8 mouse cellular contexts compared by ENCODE assay signal in genomic region chr10:127564301-127564700, GRCm38 (mm10). TPM values are rescaled to one million over a fixed set of nuclear protein-coding genes. Genes with fewer than 3 reads are reported as not detected.
A peak's percentile ranks its signal among the peaks of the same experiment; 100 is the strongest.
DNase-seq lines count a peak whose midpoint lies in the region; ATAC-seq and TF ChIP-seq lines count a peak whose summit lies in the region.
"Had no signal": no experiment of that assay in that cellular context is flagged by ENCODE, and none has a peak within 500 bp of the region (broad histone marks: within the 10 kb centered on the region; RNA-seq: fewer than 3 reads in every experiment).

No protein-coding gene starts in this region.

- H3K27ac ChIP-seq in lung, embryonic 16.5 days (ENCODE audit: low read length) = peak overlapping the region; percentile 47
- no peak overlapping the region for H3K27ac ChIP-seq in hindbrain, embryonic 14.5 days
- peak overlapping the region; percentile 61; the same call in 1 of the 2 replicates for H3K27ac ChIP-seq in stomach, embryonic 15.5 days
- H3K27ac ChIP-seq: neural tube, embryonic 12.5 days had no signal

- no peak for TF ChIP-seq POLR2A in lung, adult 2 months (IDR thresholded peaks at IDR 0.05; ENCODE audit: borderline replicate concordance, extremely low read depth, low read depth, low read length)

- DNase-seq in lung, adult 2 months = no peak
- peak; percentile 66 for DNase-seq in gastrocnemius, postnatal 14 days
- DNase-seq in hindbrain, embryonic 14.5 days (ENCODE audit: low spot score) = no peak
- DNase-seq in cerebellum, postnatal 14 days = no peak

- H3K4me2 ChIP-seq in lung, embryonic 16.5 days (ENCODE audit: low read depth, low read length) = no peak overlapping the region
- no peak overlapping the region for H3K4me2 ChIP-seq in hindbrain, embryonic 14.5 days (replicated peaks)
- no peak overlapping the region for H3K4me2 ChIP-seq in stomach, embryonic 15.5 days
- H3K4me2 ChIP-seq: neural tube, embryonic 12.5 days had no signal

- peaks cover 15% of the 10 kb centered on the region for H3K36me3 ChIP-seq in lung, embryonic 16.5 days (ENCODE audit: control insufficient read depth, insufficient read depth, low read length)
- H3K36me3 ChIP-seq in hindbrain, embryonic 14.5 days (replicated peaks; ENCODE audit: control insufficient read depth, insufficient read depth) = peaks cover 92% of the 10 kb centered on the region
- peaks cover 42% of the 10 kb centered on the region for H3K36me3 ChIP-seq in stomach, embryonic 15.5 days

- H3K27me3 ChIP-seq in lung, embryonic 16.5 days (ENCODE audit: control insufficient read depth, insufficient read depth, low read depth, low read length) = no peaks in the 10 kb centered on the region
- no peaks in the 10 kb centered on the region for H3K27me3 ChIP-seq in hindbrain, embryonic 14.5 days (ENCODE audit: control insufficient read depth, insufficient read depth, low read length)
- no peaks in the 10 kb centered on the region for H3K27me3 ChIP-seq in stomach, embryonic 15.5 days (replicated peaks)
- H3K27me3 ChIP-seq: neural tube, embryonic 12.5 days had no signal

- intact Hi-C loops in gastrocnemius, postnatal 14 days (cut with DNase I; ENCODE audit: low total_unique reads) = no loop called here

- H3K4me3 ChIP-seq in lung, embryonic 16.5 days (ENCODE audit: low read length) = no peak overlapping the region
- no peak overlapping the region for H3K4me3 ChIP-seq in lung, adult 2 months (replicated peaks; ENCODE audit: extremely low read depth, low read depth, low read length)
- no peak overlapping the region for H3K4me3 ChIP-seq in hindbrain, embryonic 14.5 days (replicated peaks; ENCODE audit: low read length)
- H3K4me3 ChIP-seq in stomach, embryonic 15.5 days (replicated peaks) = no peak overlapping the region
- H3K4me3 ChIP-seq: neural tube, embryonic 12.5 days had no signal

- H3K9ac ChIP-seq in lung, embryonic 16.5 days (ENCODE audit: low read length) = no peak overlapping the region
- H3K9ac ChIP-seq in hindbrain, embryonic 14.5 days = no peak overlapping the region
- no peak overlapping the region for H3K9ac ChIP-seq in stomach, embryonic 15.5 days

- no peak for TF ChIP-seq CTCF in lung, adult 2 months (IDR thresholded peaks at IDR 0.05; ENCODE audit: insufficient read depth, low read length)

- 17% methylated on average over 13 of the region's 13 CpGs for WGBS in lung, embryonic 16.5 days
- 14% methylated on average over 13 of the region's 13 CpGs for WGBS in lung, adult 2 months
- WGBS in hindbrain, embryonic 14.5 days = 51% methylated on average over 13 of the region's 13 CpGs
- WGBS in stomach, embryonic 15.5 days = 39% methylated on average over 13 of the region's 13 CpGs

- peaks cover 15% of the 10 kb centered on the region for H3K4me1 ChIP-seq in lung, embryonic 16.5 days (replicated peaks; ENCODE audit: control insufficient read depth, insufficient read depth, low read length)
- H3K4me1 ChIP-seq in lung, adult 2 months (ENCODE audit: control insufficient read depth, insufficient read depth, low read length) = no peaks in the 10 kb centered on the region
- H3K4me1 ChIP-seq in hindbrain, embryonic 14.5 days (replicated peaks; ENCODE audit: control insufficient read depth, insufficient read depth, low read length) = no peaks in the 10 kb centered on the region
- H3K4me1 ChIP-seq in stomach, embryonic 15.5 days = no peaks in the 10 kb centered on the region

- H3K9me3 ChIP-seq in lung, embryonic 16.5 days (ENCODE audit: control insufficient read depth, low read length) = no peaks in the 10 kb centered on the region
- no peaks in the 10 kb centered on the region for H3K9me3 ChIP-seq in hindbrain, embryonic 14.5 days (ENCODE audit: control insufficient read depth, low read length)
- no peaks in the 10 kb centered on the region for H3K9me3 ChIP-seq in stomach, embryonic 15.5 days
- H3K9me3 ChIP-seq: neural tube, embryonic 12.5 days had no signal

- ATAC-seq in lung, embryonic 16.5 days (ENCODE audit: low read depth) = peak; percentile 88
- 0 out of 2 replicates have a peak, but pooled peaks have one; percentile 46 for ATAC-seq in hindbrain, embryonic 14.5 days (ENCODE audit: low FRiP score)
- peak; percentile 74 for ATAC-seq in stomach, embryonic 15.5 days (ENCODE audit: insufficient read depth, low FRiP score, low read depth)
- ATAC-seq in CD4-positive, CD25-positive, alpha-beta regulatory T cell, adult 4 months = no peak

RNA-seq across cellular contexts. Expression of gene Nxph4, which starts 29.9 kb away (rescaled TPM):
- 1.8 TPM in 2 replicates for polyA plus RNA-seq in lung, embryonic 16.5 days (2015; fragmentation: Nextera tagmentation; extraction: Ambion mirVana)
- 0.23 and 0.24 TPM in 2 replicates for polyA plus RNA-seq in lung, adult 2 months (2012; rRNA removed)
- 1 to 10 TPM; 1.3 to 1.5 TPM for total RNA-seq in gastrocnemius, postnatal 14 days (2021)
- polyA plus RNA-seq in hindbrain, embryonic 14.5 days (2014; fragmentation: Nextera tagmentation; extraction: Ambion mirVana) = 94.1 and 105 TPM in 2 replicates
- 5.0 and 5.4 TPM in 2 replicates for polyA plus RNA-seq in stomach, embryonic 15.5 days (2015; fragmentation: Nextera tagmentation; extraction: Ambion mirVana)
- polyA plus RNA-seq in CD4-positive, CD25-positive, alpha-beta regulatory T cell, adult 4 months (2017; shearing (Covaris generic)) = not detected

RNA-seq across cellular contexts. Expression of gene Shmt2, which starts 42.1 kb away (rescaled TPM):
- 116 and 119 TPM in 2 replicates for polyA plus RNA-seq in lung, embryonic 16.5 days (2015; fragmentation: Nextera tagmentation; extraction: Ambion mirVana)
- polyA plus RNA-seq in lung, adult 2 months (2012; rRNA removed) = 40.3 and 57.7 TPM in 2 replicates
- total RNA-seq in gastrocnemius, postnatal 14 days (2021) = 10 to 100 TPM; 29.4 to 33.1 TPM
- polyA plus RNA-seq in hindbrain, embryonic 14.5 days (2014; fragmentation: Nextera tagmentation; extraction: Ambion mirVana) = 45.6 and 47.4 TPM in 2 replicates
- polyA plus RNA-seq in stomach, embryonic 15.5 days (2015; fragmentation: Nextera tagmentation; extraction: Ambion mirVana) = 142 and 144 TPM in 2 replicates
- 10 to 100 TPM; 55.4 to 78.3 TPM for polyA plus RNA-seq in CD4-positive, CD25-positive, alpha-beta regulatory T cell, adult 4 months (2017; shearing (Covaris generic))

RNA-seq across cellular contexts. Expression of gene Ndufa4l2, which starts 49.5 kb away (rescaled TPM):
- polyA plus RNA-seq in lung, embryonic 16.5 days (2015; fragmentation: Nextera tagmentation; extraction: Ambion mirVana) = 155 and 169 TPM in 2 replicates
- 107 and 124 TPM in 2 replicates for polyA plus RNA-seq in lung, adult 2 months (2012; rRNA removed)
- total RNA-seq in gastrocnemius, postnatal 14 days (2021) = 10 to 100 TPM; 23.3 to 25.3 TPM
- 12.7 and 18.0 TPM in 2 replicates for polyA plus RNA-seq in hindbrain, embryonic 14.5 days (2014; fragmentation: Nextera tagmentation; extraction: Ambion mirVana)
- polyA plus RNA-seq in stomach, embryonic 15.5 days (2015; fragmentation: Nextera tagmentation; extraction: Ambion mirVana) = 92.8 and 117 TPM in 2 replicates
- polyA plus RNA-seq in CD4-positive, CD25-positive, alpha-beta regulatory T cell, adult 4 months (2017; shearing (Covaris generic)) = not detected

RNA-seq across cellular contexts. Expression of gene Lrp1, which starts 56.6 kb away (rescaled TPM):
- polyA plus RNA-seq in lung, embryonic 16.5 days (2015; fragmentation: Nextera tagmentation; extraction: Ambion mirVana) = 78.9 and 83.6 TPM in 2 replicates
- polyA plus RNA-seq in lung, adult 2 months (2012; rRNA removed) = 215 and 248 TPM in 2 replicates
- 100 to 1,000 TPM in 1 of 2 experiments, 10 to 100 TPM in 1; 73.8 to 101 TPM for total RNA-seq in gastrocnemius, postnatal 14 days (2021)
- polyA plus RNA-seq in hindbrain, embryonic 14.5 days (2014; fragmentation: Nextera tagmentation; extraction: Ambion mirVana) = 118 and 119 TPM in 2 replicates
- 77.0 and 87.0 TPM in 2 replicates for polyA plus RNA-seq in stomach, embryonic 15.5 days (2015; fragmentation: Nextera tagmentation; extraction: Ambion mirVana)
- under 1 TPM; 0.30 to 0.96 TPM for polyA plus RNA-seq in CD4-positive, CD25-positive, alpha-beta regulatory T cell, adult 4 months (2017; shearing (Covaris generic))

Comparison
In these comparisons a context has a peak if more than half of its experiments do, and no peak if none do; other contexts are left out.
1. RNA of gene Nxph4, which starts 29.9 kb away (polyA plus RNA-seq): 94.1 to 105 TPM in hindbrain, embryonic 14.5 days; 5.0 to 5.4 TPM in stomach, embryonic 15.5 days, 1.8 TPM in lung, embryonic 16.5 days, 0.23 to 0.24 TPM in lung, adult 2 months and not detected in CD4-positive, CD25-positive, alpha-beta regulatory T cell, adult 4 months; every median in the first group is over 10 times any median in the second.
2. RNA of gene Ndufa4l2, which starts 49.5 kb away (polyA plus RNA-seq): 155 to 169 TPM in lung, embryonic 16.5 days, 107 to 124 TPM in lung, adult 2 months, 92.8 to 117 TPM in stomach, embryonic 15.5 days and 12.7 to 18.0 TPM in hindbrain, embryonic 14.5 days; not detected in CD4-positive, CD25-positive, alpha-beta regulatory T cell, adult 4 months; every median in the first group is over 10 times any median in the second.